Mouse (Mus musculus): ENCODE measurements around the gene Slc9a6. TPM values are rescaled to one million over a fixed set of nuclear protein-coding genes. Genes with fewer than 3 reads are reported as not detected.
A peak's percentile ranks its signal among the peaks of the same experiment; 100 is the strongest.

Gene Slc9a6
- total and polyA plus RNA-seq, 3 experiments = 5.2 to 7.6 (median 5.3) TPM

- peak overlapping the region; percentile 64 to 94 (median 66) for H3K4me3 ChIP-seq (replicated peaks in 1 of 3; ENCODE audit: low read depth in 2 of 3, low read length in 2 of 3, poor library complexity in 1 of 3)
- H3K4me2 ChIP-seq (ENCODE audit: insufficient read depth, low read depth, poor library complexity, severe bottlenecking) = peak overlapping the region; percentile 38
- H3K4me1 ChIP-seq (ENCODE audit: control insufficient read depth in 1 of 2, insufficient read depth in 2 of 2) = peaks cover 9 to 10% of the 10 kb centered on the region in 2 experiments; a peak in 2 of 4 replicates
- H3K27ac ChIP-seq (ENCODE audit: insufficient read depth, low read depth) = no peak overlapping the region
- peak overlapping the region; percentile 72 for H3K9ac ChIP-seq (ENCODE audit: insufficient read depth, low read depth)
- H3K79me2 ChIP-seq (replicated peaks; ENCODE audit: control insufficient read depth, extremely low read depth, insufficient read depth, poor library complexity, severe bottlenecking) = no peaks in the 10 kb centered on the region
- no peaks in the 10 kb centered on the region for H3K27me3 ChIP-seq (replicated peaks)
- H3K9me3 ChIP-seq (replicated peaks; ENCODE audit: low read length) = no peaks in the 10 kb centered on the region
- H3K36me3 ChIP-seq (replicated peaks in 1 of 2; ENCODE audit: control insufficient read depth in 1 of 2, insufficient read depth in 1 of 2, low read length in 1 of 2) = no peaks in the 10 kb centered on the region
- in situ Hi-C loops (cut with MboI; ENCODE audit: low pct_ligation_motif_present, low pct_unique_long_range_greater_than_20kb, low sequenced_read_pairs) = no loop called here
- TF ChIP-seq USF2 (conservative IDR thresholded peaks at IDR 0.05; ENCODE audit: low read depth, low read length) = no peak
- no peak for TF ChIP-seq KAT2A (IDR thresholded peaks at IDR 0.05; ENCODE audit: insufficient replicate concordance, low read length)
- TF ChIP-seq TCF12 (IDR thresholded peaks at IDR 0.05; ENCODE audit: low read depth, low read length) = no peak
- no peak for TF ChIP-seq TBP (conservative IDR thresholded peaks at IDR 0.05; ENCODE audit: low read depth, low read length)
- no peak for TF ChIP-seq NRF1 (IDR thresholded peaks at IDR 0.05; ENCODE audit: low read depth, low read length)
- TF ChIP-seq IRF4 (IDR thresholded peaks at IDR 0.05; ENCODE audit: low read depth, low read length) = no peak
- no peak for TF ChIP-seq CHD1 (IDR thresholded peaks at IDR 0.05; ENCODE audit: low read depth, low read length)
- TF ChIP-seq JUN (IDR thresholded peaks at IDR 0.05; ENCODE audit: insufficient read depth, low read depth, low read length) = no peak
- no peak for TF ChIP-seq CHD2 (IDR thresholded peaks at IDR 0.05; ENCODE audit: low read length)
- TF ChIP-seq MXI1 (IDR thresholded peaks at IDR 0.05; ENCODE audit: low read depth, low read length) = no peak
- no peak for TF ChIP-seq HCFC1 (IDR thresholded peaks at IDR 0.05; ENCODE audit: low read depth, low read length)
- TF ChIP-seq ETS1 (conservative IDR thresholded peaks at IDR 0.05; ENCODE audit: low read depth, low read length) = no peak
- TF ChIP-seq EP300 (IDR thresholded peaks at IDR 0.05; ENCODE audit: low read length) = no peak
- TF ChIP-seq E2F4 (IDR thresholded peaks at IDR 0.05; ENCODE audit: insufficient replicate concordance, low read depth, low read length) = no peak
- TF ChIP-seq RCOR1 (conservative IDR thresholded peaks at IDR 0.05; ENCODE audit: low read depth, low read length) = no peak
- dilution Hi-C loops (cut with MboI; ENCODE audit: extremely low pct_ligation_motif_present, extremely low pct_unique_long_range_greater_than_20kb, low sequenced_read_pairs) = no loop called here
- DNase-seq (ENCODE audit: extremely low read depth) = no peak
These were observed 749 bp downstream of the Slc9a6 start for GRCm38 (mm10) chrX:56610318-56610694.

DNA sequence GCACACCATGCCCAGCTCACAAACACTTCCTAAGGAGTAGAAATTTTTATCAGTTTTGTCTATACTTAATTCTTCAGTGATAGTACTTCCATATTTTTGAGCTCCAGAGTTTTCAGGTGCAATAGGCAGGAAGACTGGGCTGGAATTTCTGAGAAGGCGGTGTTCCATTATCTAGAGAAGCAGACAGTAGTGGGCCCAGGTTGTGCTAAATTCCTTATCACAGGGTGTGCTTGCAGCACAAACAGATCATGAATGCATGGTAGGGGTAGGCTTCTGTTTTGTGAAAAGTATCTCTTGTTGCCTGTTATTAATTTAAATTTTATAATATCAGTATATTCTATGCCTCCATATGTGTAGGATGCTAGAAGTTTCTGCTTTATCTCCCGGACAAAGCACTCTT is 5.7 kb downstream of the Slc9a6 start:
- in situ Hi-C loops (cut with MboI; ENCODE audit: low pct_ligation_motif_present, low pct_unique_long_range_greater_than_20kb, low sequenced_read_pairs) = no loop called here

More for the DNA sequence above, 5.7 kb downstream of the Slc9a6 start:
- H3K36me3 ChIP-seq (replicated peaks in 1 of 2; ENCODE audit: control insufficient read depth in 1 of 2, insufficient read depth in 1 of 2, low read length in 1 of 2) = no peaks in the 10 kb centered on the region
- no peaks in the 10 kb centered on the region for H3K79me2 ChIP-seq (replicated peaks; ENCODE audit: control insufficient read depth, extremely low read depth, insufficient read depth, poor library complexity, severe bottlenecking)
- no peak overlapping the region for H3K4me3 ChIP-seq (replicated peaks in 1 of 3; ENCODE audit: low read depth in 2 of 3, low read length in 2 of 3, poor library complexity in 1 of 3)
- H3K27ac ChIP-seq (ENCODE audit: insufficient read depth, low read depth) = no peak overlapping the region
- no peak overlapping the region for H3K9ac ChIP-seq (ENCODE audit: insufficient read depth, low read depth)
- DNase-seq (ENCODE audit: extremely low read depth) = no peak
- dilution Hi-C loops (cut with MboI; ENCODE audit: extremely low pct_ligation_motif_present, extremely low pct_unique_long_range_greater_than_20kb, low sequenced_read_pairs) = no loop called here
- TF ChIP-seq KAT2A (IDR thresholded peaks at IDR 0.05; ENCODE audit: insufficient replicate concordance, low read length) = no peak
- TF ChIP-seq POLR2A (IDR thresholded peaks at IDR 0.05; ENCODE audit: low read depth, low read length) = no peak
- TF ChIP-seq NELFE (IDR thresholded peaks at IDR 0.05; ENCODE audit: low read depth, low read length) = no peak
- no peak overlapping the region for H3K4me2 ChIP-seq (ENCODE audit: insufficient read depth, low read depth, poor library complexity, severe bottlenecking)
- H3K4me1 ChIP-seq (ENCODE audit: control insufficient read depth in 1 of 2, insufficient read depth in 2 of 2) = no peaks in the 10 kb centered on the region
- H3K27me3 ChIP-seq (replicated peaks) = no peaks in the 10 kb centered on the region
- H3K9me3 ChIP-seq (replicated peaks; ENCODE audit: low read length) = no peaks in the 10 kb centered on the region
